Mouse (Mus musculus): ENCODE results near the gene Elovl6.

DNA sequence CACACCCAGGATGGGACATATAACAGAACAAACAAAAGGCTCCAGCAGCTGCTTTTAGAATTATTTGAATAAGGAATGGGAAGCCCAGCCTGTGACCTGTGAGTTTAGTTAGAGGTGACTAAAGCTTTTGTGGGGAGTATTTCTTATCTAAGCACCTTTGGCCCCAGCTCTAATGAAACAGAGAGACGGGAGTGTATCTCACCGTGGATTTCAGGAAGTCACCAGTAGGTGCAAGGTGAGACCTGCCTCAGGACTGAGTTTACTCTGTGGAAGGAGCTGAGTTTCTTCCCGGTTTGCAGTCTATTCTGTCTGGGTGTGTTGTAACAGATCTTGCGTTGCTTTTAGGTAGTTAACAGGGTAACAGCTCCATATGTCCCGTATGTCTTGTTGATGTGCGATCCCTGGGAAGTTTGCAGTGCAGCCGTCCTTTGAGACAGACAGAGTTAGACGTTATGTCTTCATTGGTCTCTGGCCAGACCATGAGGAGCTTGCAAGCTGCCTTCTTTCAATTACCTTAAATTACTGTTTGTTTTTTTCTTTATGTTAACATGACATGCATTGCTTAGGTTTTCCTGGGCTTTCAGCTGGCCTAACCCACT, 15.8 kb downstream of the Elovl6 start:
- TF ChIP-seq CTCF (conservative IDR thresholded peaks at IDR 0.05; ENCODE audit: low read length) (no peak), NANOG (IDR thresholded peaks at IDR 0.05; ENCODE audit: borderline replicate concordance, low read length) (no peak)
